In genomic region chr17:64331898-64332769, GRCm38 (mm10) we compare ENCODE assay signal across 8 mouse cellular contexts. TPM values are rescaled to one million over a fixed set of nuclear protein-coding genes. Genes with fewer than 3 reads are reported as not detected.
DNase-seq lines count a peak whose midpoint lies in the region; ATAC-seq lines count a peak whose summit lies in the region.

Gene Pja2, minus strand, starts transcription at chr17:64331916.

- peak within 1 kb of the TSS; percentile 85 for H3K4me2 ChIP-seq in hindbrain, embryonic 14.5 days (replicated peaks)

- WGBS in hindbrain, embryonic 14.5 days, result under 1% methylated on average over 56 of the region's 60 CpGs

- peaks cover 15% of the 10 kb centered on the region for H3K4me1 ChIP-seq in hindbrain, embryonic 14.5 days (replicated peaks; ENCODE audit: control insufficient read depth, insufficient read depth, low read length)

- H3K27me3 ChIP-seq in hindbrain, embryonic 14.5 days (ENCODE audit: control insufficient read depth, insufficient read depth, low read length), result no peaks in the 10 kb centered on the region

- H3K9me3 ChIP-seq in hindbrain, embryonic 14.5 days (ENCODE audit: control insufficient read depth, low read length), result no peaks in the 10 kb centered on the region

- peak within 1 kb of the TSS; percentile 99 for H3K4me3 ChIP-seq in hindbrain, embryonic 14.5 days (replicated peaks; ENCODE audit: low read length)

- peak within 1 kb of the TSS; percentile 99 for H3K27ac ChIP-seq in hindbrain, embryonic 14.5 days

- peaks cover 6% of the 10 kb centered on the region; the same call in 1 of the 2 replicates for H3K36me3 ChIP-seq in hindbrain, embryonic 14.5 days (replicated peaks; ENCODE audit: control insufficient read depth, insufficient read depth)

- ATAC-seq in hindbrain, embryonic 14.5 days (ENCODE audit: low FRiP score), result peak; percentile 100

- H3K9ac ChIP-seq in hindbrain, embryonic 14.5 days, result peak within 1 kb of the TSS; percentile 99

- DNase-seq in R1 (ENCODE audit: low read depth, low spot score), result peak; percentile 99
- peak; percentile 100 for DNase-seq in cerebellum, postnatal 25 days
- DNase-seq in frontal cortex, postnatal 25 days (ENCODE audit: low spot score in 2 of 2), result peak; percentile 95 to 98
- peak; percentile 99 for DNase-seq in hindbrain, embryonic 14.5 days (ENCODE audit: low spot score)
- peak; percentile 99 to 100 for DNase-seq in layer of hippocampus, postnatal 36 days
- peak; percentile 99 for DNase-seq in lung, postnatal 36 days
- peak; percentile 100 for DNase-seq in retina, postnatal 1 day
- peak; percentile 95 to 99 for DNase-seq in urinary bladder, adult 18-20 months (ENCODE audit: low spot score in 2 of 2)

RNA-seq across cellular contexts. Expression of gene Pja2, which starts in this region (rescaled TPM):
- polyA plus RNA-seq in hindbrain, embryonic 14.5 days (2014; fragmentation: Nextera tagmentation; extraction: Ambion mirVana), result 219 and 246 TPM in 2 replicates
- total RNA-seq in layer of hippocampus, postnatal 36 days (2021), result 100 to 1,000 TPM; 442 to 480 TPM

Comparison
In these comparisons a context has a peak if more than half of its experiments do, and no peak if none do; other contexts are left out.
1. Peak in every context shown above with its lines: DNase-seq, ATAC-seq, H3K4me3 ChIP-seq and H3K27ac ChIP-seq.